Mouse (Mus musculus): ENCODE results near the gene Senp5.

Gene Senp5

GRCm38 (mm10) chr16:31938856-31939255, 64.2 kb downstream of the Senp5 start:
- DNase-seq (ENCODE audit: low spot score), result no peak

DNA sequence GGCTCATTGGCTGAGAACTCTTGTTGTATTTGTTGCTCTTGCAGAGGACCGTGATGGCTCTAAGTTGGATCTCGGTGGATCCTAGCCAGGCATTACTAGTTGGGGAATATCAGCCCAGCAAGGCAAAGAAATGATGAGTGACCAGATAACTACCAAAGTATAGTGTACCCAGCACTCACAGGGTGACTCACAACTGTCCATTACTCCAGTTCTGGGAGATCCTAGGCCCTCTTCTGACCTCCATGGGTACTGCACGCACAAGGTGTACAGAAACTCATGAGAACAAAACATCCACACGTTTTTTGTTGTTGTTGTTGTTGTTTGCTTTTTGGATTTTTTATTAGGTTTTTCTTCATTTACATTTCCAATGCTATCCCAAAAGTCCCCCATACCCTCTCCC, 66.5 kb downstream of the Senp5 start:
- no peak for DNase-seq (ENCODE audit: low spot score)

- DNase-seq (ENCODE audit: low spot score), result peak; percentile 47
Measured at GRCm38 (mm10) chr16:31935091-31935979, 67.8 kb downstream of the Senp5 start.

GRCm38 (mm10) chr16:31934550-31935010, 68.5 kb downstream of the Senp5 start:
- peak; percentile 31 for DNase-seq (ENCODE audit: low spot score)

DNA sequence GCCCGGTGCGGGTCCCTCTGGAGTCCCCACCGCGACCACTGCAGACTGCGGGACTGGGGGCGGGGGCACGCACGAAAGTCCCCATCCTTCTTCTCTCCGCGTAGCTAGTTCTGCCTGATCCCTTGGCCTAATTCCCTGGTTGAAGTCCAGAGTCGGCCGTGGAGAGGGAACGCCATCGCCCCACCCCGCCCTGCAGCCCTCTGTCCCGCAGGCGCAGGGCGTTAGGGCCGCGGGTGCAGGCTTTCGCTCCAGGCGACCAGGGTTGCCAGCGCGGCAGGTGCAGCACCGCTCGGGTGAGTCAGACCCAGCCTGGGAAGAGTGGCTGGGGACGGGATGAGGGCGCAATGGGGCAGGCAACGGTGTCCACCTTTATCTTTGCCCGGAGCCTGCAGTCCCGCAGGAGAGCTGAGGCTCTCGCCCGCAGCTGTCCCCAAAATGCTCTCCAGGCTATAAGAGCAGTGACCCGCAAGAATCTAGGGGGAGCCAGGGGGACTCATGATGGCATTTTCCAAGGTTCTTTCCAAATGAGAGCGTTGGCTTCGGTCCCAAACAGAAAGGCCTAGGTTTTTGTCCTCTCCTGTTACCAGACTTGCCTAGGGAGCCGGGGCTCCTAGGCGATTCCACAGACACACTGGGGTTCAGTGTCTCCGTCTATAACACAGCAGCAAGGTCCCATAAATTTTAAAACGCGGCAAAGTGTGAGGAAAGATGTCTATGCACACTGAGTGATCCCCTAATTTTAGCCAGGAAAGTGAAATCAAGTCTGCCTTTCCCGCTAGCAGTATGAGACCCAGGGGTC, 69.1 kb downstream of the Senp5 start, which contains the start of gene Pigz:
Pigz (plus strand) TSS at position 101 of the 799 bp plus-strand sequence.
- peak; percentile 50 for DNase-seq (ENCODE audit: low spot score)

DNA sequence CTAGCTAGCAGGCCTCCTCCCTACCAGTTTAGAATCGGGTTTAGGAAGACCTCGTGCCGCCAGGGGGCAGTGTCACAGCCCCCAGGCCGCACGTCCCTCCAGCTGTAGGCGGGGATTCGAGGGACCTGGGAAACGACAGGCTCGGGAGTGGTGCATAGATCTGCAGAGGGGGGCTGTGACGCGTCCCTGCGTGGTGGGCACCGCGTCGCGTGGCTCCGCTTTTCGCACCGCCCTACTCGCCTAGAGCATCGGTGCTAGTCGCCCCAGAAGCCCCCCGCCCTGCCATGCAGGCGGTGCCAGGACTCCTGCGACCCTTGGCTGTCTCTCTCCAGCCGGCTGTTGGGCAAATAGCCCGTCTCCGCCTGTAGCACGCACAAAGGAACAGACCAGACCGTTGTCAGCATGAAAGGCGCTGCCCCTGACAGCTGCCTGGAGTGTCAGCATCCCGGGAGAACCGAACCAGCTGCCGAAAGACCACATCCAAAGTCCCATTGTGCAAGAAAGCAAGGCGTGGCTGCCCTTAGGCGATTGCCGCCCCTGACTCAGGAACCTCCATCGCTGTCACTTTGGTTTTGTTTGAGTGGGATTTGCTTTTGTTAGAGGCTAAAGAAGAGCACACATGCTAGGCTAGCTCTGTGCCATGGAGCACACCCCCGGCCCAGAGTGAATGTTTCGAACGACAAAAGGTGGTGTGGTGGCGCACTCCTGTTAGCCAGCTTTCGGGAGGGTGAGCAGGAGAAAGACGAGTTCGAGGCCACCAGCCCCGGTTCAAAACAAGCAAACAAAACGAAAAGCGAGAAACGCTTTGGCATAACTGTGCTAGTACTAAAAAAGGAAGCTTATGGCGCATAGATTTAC, 70.0 kb downstream of the Senp5 start:
- peak; percentile 97 for DNase-seq (ENCODE audit: low spot score)

GRCm38 (mm10) chr16:31932255-31932654, 70.8 kb downstream of the Senp5 start:
- peak; percentile 45 for DNase-seq (ENCODE audit: low spot score)

GRCm38 (mm10) chr16:31931330-31931729, 71.8 kb downstream of the Senp5 start:
- no peak for DNase-seq (ENCODE audit: low spot score)

DNA sequence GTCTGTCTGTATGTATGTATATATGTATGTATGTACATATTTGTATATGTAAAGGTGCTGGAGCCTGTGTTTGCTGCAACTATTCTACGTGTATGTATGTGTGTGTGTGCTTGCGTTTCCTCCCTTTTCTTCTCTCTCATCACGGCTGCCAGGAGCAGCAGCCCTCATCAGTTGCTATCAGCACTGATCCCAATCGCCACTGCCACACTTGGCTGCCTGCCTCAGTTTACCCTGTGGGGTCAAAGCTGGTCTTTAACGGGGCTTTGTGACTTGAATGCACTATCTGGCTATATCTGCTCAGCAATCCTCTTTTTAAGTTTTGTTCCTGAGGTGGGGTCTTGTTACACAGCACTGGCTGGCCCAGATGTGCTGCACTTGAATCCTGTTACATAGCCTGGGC, 75.7 kb downstream of the Senp5 start:
- DNase-seq (ENCODE audit: low spot score), result no peak

DNA sequence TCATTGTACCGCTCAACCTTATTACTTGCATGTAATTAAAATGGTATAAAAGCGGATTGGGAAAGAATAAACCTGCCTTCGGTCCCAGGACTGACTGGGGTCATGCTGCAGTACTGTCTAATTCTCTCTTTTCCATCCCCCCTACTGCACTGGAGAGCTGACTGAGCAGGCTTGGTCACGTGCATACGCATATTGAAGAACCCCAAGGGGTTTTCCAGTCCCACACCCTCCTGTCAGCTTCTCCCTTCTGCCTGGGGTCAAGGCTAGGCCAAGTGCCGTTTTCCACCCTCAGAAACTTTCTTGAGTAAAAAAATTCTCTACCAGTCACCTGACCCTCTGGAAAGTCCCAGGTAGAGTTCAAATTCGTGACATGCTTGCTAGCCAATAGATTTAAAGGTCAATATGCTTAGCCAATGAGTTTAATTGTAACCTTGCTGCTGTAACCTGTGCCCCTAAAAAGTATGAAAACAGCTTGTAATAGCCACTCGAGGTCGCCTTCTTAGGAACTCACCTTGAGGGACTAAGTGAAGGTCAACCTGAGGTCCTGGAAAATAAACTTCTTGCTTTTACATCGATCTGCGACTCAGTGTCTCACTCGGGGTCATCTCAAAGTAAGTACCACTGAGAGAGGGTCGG, 76.4 kb downstream of the Senp5 start:
- DNase-seq (ENCODE audit: low spot score), result no peak

GRCm38 (mm10) chr16:31926091-31926490, 77.0 kb downstream of the Senp5 start:
- no peak for DNase-seq (ENCODE audit: low spot score)

GRCm38 (mm10) chr16:31924368-31924767, 78.7 kb downstream of the Senp5 start:
- DNase-seq (ENCODE audit: low spot score), result no peak

- DNase-seq (ENCODE audit: low spot score), result peak; percentile 95
Measured at GRCm38 (mm10) chr16:31918248-31918724, 84.8 kb downstream of the Senp5 start.

GRCm38 (mm10) chr16:31917776-31918175, 85.3 kb downstream of the Senp5 start:
- DNase-seq (ENCODE audit: low spot score), result no peak

DNA sequence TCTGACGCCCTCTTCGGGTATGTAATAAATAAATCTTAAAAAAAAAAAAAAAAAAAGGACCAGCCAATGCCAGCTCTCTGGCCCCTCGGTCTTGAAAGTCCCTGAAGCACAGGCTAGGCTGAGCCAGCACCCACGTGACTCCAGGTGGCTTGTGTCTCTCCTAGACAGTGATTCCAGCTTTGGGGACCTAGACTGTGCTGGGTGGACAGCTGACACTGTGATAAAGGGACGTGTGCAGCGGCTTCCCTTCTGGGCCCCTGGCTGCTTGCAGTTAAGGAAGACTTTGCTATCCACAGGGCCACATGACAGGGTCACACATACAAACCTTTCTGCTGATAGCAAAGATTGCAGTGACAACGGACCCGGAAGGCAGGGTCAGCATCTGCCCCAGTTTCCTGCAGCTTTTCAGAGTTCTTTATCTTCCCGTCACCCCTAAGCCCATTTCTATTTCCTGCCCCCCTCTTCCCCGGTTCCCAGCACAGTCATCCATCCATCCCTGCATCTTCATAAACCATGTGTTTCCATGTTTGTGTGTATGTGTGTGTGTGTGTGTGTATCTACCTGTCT, 92.7 kb downstream of the Senp5 start:
- DNase-seq (ENCODE audit: low spot score), result no peak
